Mouse (Mus musculus): ENCODE data around the gene Vcl. TPM values are rescaled to one million over a fixed set of nuclear protein-coding genes. Genes with fewer than 3 reads are reported as not detected.

Vcl gene
- polyA plus RNA-seq, 1 experiment from 2014 or later: 51.1 TPM

DNA sequence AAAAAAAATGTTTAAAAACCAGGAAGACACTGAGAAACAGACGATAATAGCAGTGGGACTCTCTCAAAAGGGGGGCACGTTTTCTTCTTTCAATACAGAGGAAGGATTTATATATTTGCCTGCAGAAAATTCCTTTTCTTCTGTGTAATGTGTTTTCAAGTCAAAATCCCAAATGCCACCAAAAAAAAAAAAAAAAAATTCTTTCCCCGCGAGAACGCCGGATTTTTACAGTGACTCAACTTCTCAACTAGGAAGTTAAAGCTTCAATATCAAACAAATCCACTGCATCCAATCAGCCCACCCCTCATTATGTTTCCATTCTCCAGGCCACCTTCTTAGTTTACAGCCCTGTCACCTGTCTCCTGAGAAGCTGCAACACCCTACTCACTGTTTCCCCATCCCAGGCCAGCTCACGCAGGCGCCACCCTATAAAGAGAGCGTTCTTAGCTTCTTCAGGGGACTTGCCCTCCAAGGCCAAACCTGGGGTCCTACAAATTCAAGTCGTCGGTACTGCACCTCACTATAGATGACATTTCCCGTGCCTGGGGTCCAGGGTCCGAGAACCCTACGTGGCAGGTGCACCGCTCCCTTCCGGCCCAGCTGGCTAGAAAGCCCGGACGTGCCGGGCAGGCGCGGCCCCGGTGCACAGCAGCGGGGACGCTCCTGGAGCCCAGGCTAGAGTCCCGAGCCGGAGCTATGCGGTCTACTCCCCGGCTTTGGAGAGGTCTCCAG lies 122.3 kb downstream of the Vcl start:
- peak overlapping the region; percentile 91 for H3K27ac ChIP-seq
- 10% methylated on average over 28 of the region's 28 CpGs for WGBS
- no peaks in the 10 kb centered on the region for H3K9me3 ChIP-seq
- 0 out of 2 replicates have a peak, but pooled peaks cover 3% of the 10 kb centered on the region for H3K4me1 ChIP-seq (replicated peaks)
- peak; percentile 15; the same call in 1 of the 2 replicates for ATAC-seq (ENCODE audit: insufficient number of reproducible peaks, insufficient read depth, low FRiP score, low TSS enrichment, low read depth)
- peak overlapping the region; percentile 85 for H3K4me2 ChIP-seq
- no peaks in the 10 kb centered on the region for H3K36me3 ChIP-seq
- H3K4me3 ChIP-seq (replicated peaks): peak overlapping the region; percentile 87
- H3K9ac ChIP-seq (replicated peaks): peak overlapping the region; percentile 78
- no peaks in the 10 kb centered on the region for H3K27me3 ChIP-seq

DNA sequence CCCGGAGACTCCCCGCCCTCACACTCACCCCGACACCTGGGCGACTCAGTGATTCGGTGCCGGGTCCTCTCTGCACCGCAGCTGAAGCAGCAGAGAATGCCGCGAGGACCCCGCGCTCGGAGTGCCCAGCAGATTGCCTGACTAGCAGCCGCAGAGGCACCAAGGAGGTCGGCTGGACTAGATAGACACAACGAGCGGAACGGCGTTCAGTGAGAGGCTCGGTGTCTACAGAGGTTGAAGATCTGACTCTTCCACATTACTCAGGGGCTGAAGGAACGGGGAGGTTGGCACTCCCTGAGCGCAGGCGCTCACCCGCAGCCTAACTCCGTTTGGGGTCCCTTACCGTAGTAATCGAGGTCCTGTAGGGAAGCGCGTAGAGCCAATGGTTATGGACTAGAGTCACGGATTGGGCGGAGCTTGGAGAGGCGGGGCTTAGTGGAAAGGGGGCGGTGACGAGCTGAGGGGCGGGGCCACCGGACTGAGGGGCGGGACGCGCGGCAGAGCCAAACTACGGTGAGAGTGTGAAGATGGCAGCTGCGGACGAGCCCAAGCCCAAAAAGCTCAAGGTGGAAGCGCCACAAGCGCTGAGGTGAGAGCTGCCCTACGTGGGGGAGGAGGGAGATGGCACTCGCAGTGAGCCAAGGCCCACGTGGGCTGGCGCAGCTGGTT lies 123.0 kb downstream of the Vcl start, which contains the start of the genes Ap3m1 and Adk:
Gene Ap3m1 (minus strand): TSS at position 397 of the 669 bp plus-strand sequence.
Gene Adk (plus strand): TSS at position 463 of the 669 bp plus-strand sequence.
- Histone ChIP-seq H3K4me3 (replicated peaks) (peak within 1 kb of the TSS; percentile 87), H3K27ac (peak within 1 kb of the TSS; percentile 91), H3K27me3 (no peaks in the 10 kb centered on the region), H3K9ac (replicated peaks) (peak within 1 kb of the TSS; percentile 78), H3K4me2 (peak within 1 kb of the TSS; percentile 85), H3K36me3 (no peaks in the 10 kb centered on the region), H3K4me1 (replicated peaks) (0 out of 2 replicates have a peak, but pooled peaks cover 3% of the 10 kb centered on the region), H3K9me3 (no peaks in the 10 kb centered on the region)
- peak; percentile 99 for ATAC-seq (ENCODE audit: insufficient number of reproducible peaks, insufficient read depth, low FRiP score, low TSS enrichment, low read depth)
- WGBS: under 1% methylated on average over 48 of the region's 48 CpGs

DNA sequence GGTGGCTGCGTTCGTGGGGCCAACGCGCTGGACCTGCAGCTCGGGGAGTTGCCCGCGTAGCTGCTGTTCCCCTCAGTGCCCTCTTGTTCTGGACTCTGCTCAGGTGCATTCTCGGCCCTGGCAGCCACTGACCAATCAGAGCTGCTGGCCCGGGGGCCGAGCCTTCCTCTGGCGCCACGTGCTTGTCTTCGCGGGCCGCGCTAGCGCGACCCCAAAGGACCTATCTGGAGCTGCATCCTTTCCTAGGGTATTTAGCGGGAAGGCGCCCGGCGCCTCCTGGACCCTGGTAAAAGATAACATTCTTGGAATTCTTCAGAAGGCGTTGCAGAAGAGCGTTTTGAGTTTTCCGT lies 123.6 kb downstream of the Vcl start:
- ATAC-seq (ENCODE audit: insufficient number of reproducible peaks, insufficient read depth, low FRiP score, low TSS enrichment, low read depth): peak; percentile 70
- H3K9me3 ChIP-seq: no peaks in the 10 kb centered on the region
- 0 out of 2 replicates have a peak, but pooled peaks cover 3% of the 10 kb centered on the region for H3K4me1 ChIP-seq (replicated peaks)
- under 1% methylated on average over 25 of the region's 25 CpGs for WGBS
- peak overlapping the region; percentile 91 for H3K27ac ChIP-seq
- peak overlapping the region; percentile 87 for H3K4me3 ChIP-seq (replicated peaks)
- no peaks in the 10 kb centered on the region for H3K36me3 ChIP-seq
- H3K9ac ChIP-seq (replicated peaks): peak overlapping the region; percentile 57
- H3K4me2 ChIP-seq: peak overlapping the region; percentile 85
- H3K27me3 ChIP-seq: no peaks in the 10 kb centered on the region

GRCm38 (mm10) chr14:21053151-21053550 lies 124.0 kb downstream of the Vcl start:
- 9% methylated on average over 8 of the region's 8 CpGs for WGBS
- peak overlapping the region; percentile 85 for H3K4me2 ChIP-seq
- H3K4me1 ChIP-seq (replicated peaks): 0 out of 2 replicates have a peak, but pooled peaks cover 3% of the 10 kb centered on the region
- H3K9me3 ChIP-seq: no peaks in the 10 kb centered on the region
- no peak for ATAC-seq (ENCODE audit: insufficient number of reproducible peaks, insufficient read depth, low FRiP score, low TSS enrichment, low read depth)
- H3K9ac ChIP-seq (replicated peaks): peak overlapping the region; percentile 57
- peak overlapping the region; percentile 87 for H3K4me3 ChIP-seq (replicated peaks)
- H3K27ac ChIP-seq: no peak overlapping the region
- no peaks in the 10 kb centered on the region for H3K36me3 ChIP-seq
- no peaks in the 10 kb centered on the region for H3K27me3 ChIP-seq

- no peaks in the 10 kb centered on the region for H3K36me3 ChIP-seq
- 58% methylated on average over 7 of the region's 7 CpGs for WGBS
- H3K27ac ChIP-seq: no peak overlapping the region
- H3K9me3 ChIP-seq: no peaks in the 10 kb centered on the region
- no peaks in the 10 kb centered on the region for H3K27me3 ChIP-seq
- 0 out of 2 replicates have a peak, but pooled peaks cover 3% of the 10 kb centered on the region for H3K4me1 ChIP-seq (replicated peaks)
- H3K4me3 ChIP-seq (replicated peaks): peak overlapping the region; percentile 87
- peak overlapping the region; percentile 85 for H3K4me2 ChIP-seq
- ATAC-seq (ENCODE audit: insufficient number of reproducible peaks, insufficient read depth, low FRiP score, low TSS enrichment, low read depth): no peak
- no peak overlapping the region for H3K9ac ChIP-seq (replicated peaks)
Measured at GRCm38 (mm10) chr14:21053586-21053985, 124.4 kb downstream of the Vcl start.

- Histone ChIP-seq H3K4me2 (no peak overlapping the region), H3K27me3 (no peaks in the 10 kb centered on the region), H3K4me3 (replicated peaks) (no peak overlapping the region), H3K9me3 (no peaks in the 10 kb centered on the region), H3K9ac (replicated peaks) (no peak overlapping the region), H3K4me1 (replicated peaks) (peaks cover 13% of the 10 kb centered on the region), H3K36me3 (no peaks in the 10 kb centered on the region), H3K27ac (no peak overlapping the region)
- ATAC-seq (ENCODE audit: insufficient number of reproducible peaks, insufficient read depth, low FRiP score, low TSS enrichment, low read depth): no peak
- WGBS: 87% methylated on average over 2 of the region's 2 CpGs
Measured at GRCm38 (mm10) chr14:21058972-21059371, 129.8 kb downstream of the Vcl start.

GRCm38 (mm10) chr14:21062766-21063513 lies 133.7 kb downstream of the Vcl start:
- ATAC-seq (ENCODE audit: insufficient number of reproducible peaks, insufficient read depth, low FRiP score, low TSS enrichment, low read depth): no peak

DNA sequence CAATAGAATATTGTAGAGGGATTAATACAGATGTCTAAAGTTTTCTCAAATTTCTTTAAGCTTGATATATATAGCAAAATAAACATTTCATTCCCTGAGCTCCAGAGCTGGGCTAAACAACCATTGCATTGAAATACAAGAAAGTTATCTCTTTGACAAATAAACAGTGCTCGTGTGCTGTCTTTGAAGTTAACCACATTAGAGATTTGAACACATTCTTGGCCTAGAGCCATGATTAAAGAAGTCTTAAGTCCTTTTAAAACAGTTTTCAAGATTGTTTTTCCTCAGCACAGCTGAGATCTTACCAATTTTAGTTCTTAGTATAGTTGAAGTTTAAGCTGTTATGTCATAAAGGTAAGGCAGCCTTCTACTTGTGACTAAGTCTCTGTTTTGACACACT lies 135.1 kb downstream of the Vcl start:
- Histone ChIP-seq H3K9me3 (no peaks in the 10 kb centered on the region), H3K4me1 (replicated peaks) (peaks cover 13% of the 10 kb centered on the region), H3K4me2 (no peak overlapping the region), H3K36me3 (no peaks in the 10 kb centered on the region), H3K27ac (no peak overlapping the region), H3K27me3 (no peaks in the 10 kb centered on the region), H3K9ac (replicated peaks) (no peak overlapping the region), H3K4me3 (replicated peaks) (no peak overlapping the region)
- WGBS: 42% methylated on average over 1 of the region's 1 CpGs
- ATAC-seq (ENCODE audit: insufficient number of reproducible peaks, insufficient read depth, low FRiP score, low TSS enrichment, low read depth): no peak

More at GRCm38 (mm10) chr14:21062766-21063513, 133.7 kb downstream of the Vcl start:
- no peak overlapping the region for H3K4me3 ChIP-seq (replicated peaks)
- no peaks in the 10 kb centered on the region for H3K27me3 ChIP-seq
- H3K4me1 ChIP-seq (replicated peaks): peaks cover 13% of the 10 kb centered on the region
- H3K9ac ChIP-seq (replicated peaks): no peak overlapping the region
- H3K36me3 ChIP-seq: no peaks in the 10 kb centered on the region
- 48% methylated on average over 5 of the region's 5 CpGs for WGBS
- H3K27ac ChIP-seq: no peak overlapping the region
- no peaks in the 10 kb centered on the region for H3K9me3 ChIP-seq
- H3K4me2 ChIP-seq: no peak overlapping the region

DNA sequence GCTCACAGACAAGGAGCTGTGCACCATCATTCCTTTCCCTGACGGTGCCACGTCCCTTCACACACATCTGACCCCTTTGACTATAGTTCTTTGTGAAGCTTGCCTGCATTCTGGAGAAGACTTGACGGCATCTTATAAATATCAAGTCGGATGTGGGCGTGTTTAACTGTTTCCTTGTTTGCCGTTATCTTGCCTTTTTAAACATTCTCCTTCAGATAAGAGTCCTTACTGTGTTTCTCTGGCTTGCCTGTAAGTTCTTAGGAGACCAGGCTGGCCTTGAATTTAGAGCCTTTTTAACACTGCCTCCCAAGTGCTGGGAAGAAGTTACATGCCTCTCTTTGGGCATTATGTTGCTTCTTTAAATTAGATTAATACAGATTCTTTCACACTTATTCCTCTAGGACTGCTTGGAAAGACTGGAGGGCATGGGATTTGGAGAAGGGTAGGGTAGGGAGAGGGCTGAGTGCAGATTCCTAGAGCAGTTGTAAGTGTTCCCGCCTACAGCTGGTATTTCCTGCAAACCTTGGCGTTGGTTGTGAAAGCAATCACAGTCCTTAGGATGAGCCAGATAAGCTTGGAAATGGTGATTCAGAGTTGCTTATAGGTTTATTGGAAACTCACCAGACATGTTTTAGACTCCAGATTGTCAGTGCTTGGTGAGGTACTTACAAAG lies 136.4 kb downstream of the Vcl start:
- peaks cover 13% of the 10 kb centered on the region for H3K4me1 ChIP-seq (replicated peaks)
- H3K27me3 ChIP-seq: no peaks in the 10 kb centered on the region
- ATAC-seq (ENCODE audit: insufficient number of reproducible peaks, insufficient read depth, low FRiP score, low TSS enrichment, low read depth): no peak
- 71% methylated on average over 8 of the region's 8 CpGs for WGBS
- no peak overlapping the region for H3K9ac ChIP-seq (replicated peaks)
- H3K4me3 ChIP-seq (replicated peaks): no peak overlapping the region
- no peak overlapping the region for H3K27ac ChIP-seq
- no peaks in the 10 kb centered on the region for H3K9me3 ChIP-seq
- no peaks in the 10 kb centered on the region for H3K36me3 ChIP-seq
- H3K4me2 ChIP-seq: no peak overlapping the region

- H3K4me1 ChIP-seq (replicated peaks): peaks cover 5% of the 10 kb centered on the region
- no peak overlapping the region for H3K27ac ChIP-seq
- 81% methylated on average over 5 of the region's 5 CpGs for WGBS
- no peaks in the 10 kb centered on the region for H3K27me3 ChIP-seq
- no peak for ATAC-seq (ENCODE audit: insufficient number of reproducible peaks, insufficient read depth, low FRiP score, low TSS enrichment, low read depth)
- no peak overlapping the region for H3K4me3 ChIP-seq (replicated peaks)
- H3K9me3 ChIP-seq: no peaks in the 10 kb centered on the region
- no peaks in the 10 kb centered on the region for H3K36me3 ChIP-seq
- H3K4me2 ChIP-seq: no peak overlapping the region
- H3K9ac ChIP-seq (replicated peaks): no peak overlapping the region
Measured at GRCm38 (mm10) chr14:21069594-21069993, 140.4 kb downstream of the Vcl start.

All from limb, embryonic 12.5 days (tissue).